Mouse (Mus musculus) ES-E14 (cell line): ENCODE data around the gene Rpl36-ps4. TPM values are rescaled to one million over a fixed set of nuclear protein-coding genes. Genes with fewer than 3 reads are reported as not detected.
A peak's percentile ranks its signal among the peaks of the same experiment; 100 is the strongest.
"Not testable (repeated sequence)": the region's sequence is repeated elsewhere in the genome, so short reads cannot be mapped to it uniquely, and the experiment has no call there.

Experiments
- DNase-seq: peaks from one replicate; pipeline ENCODE4 v3.0.0-alpha.2; 2013; ENCODE audit warnings: low read depth, low spot score
- H3K27ac ChIP-seq: 2 replicates; pipeline ENCODE4 v1.5.1; 2012; ENCODE audit warnings: low read depth, mild to moderate bottlenecking, low read length, moderate library complexity, mixed read lengths; ENCODE audit not compliant: poor library complexity, insufficient read depth, severe bottlenecking
- H3K36me3 ChIP-seq: 2 replicates; pipeline ENCODE4 v1.6.1; 2012; ENCODE audit warnings: mild to moderate bottlenecking, low read length, moderate library complexity, mixed read lengths; ENCODE audit not compliant: control insufficient read depth, poor library complexity, insufficient read depth, severe bottlenecking
- H3K4me1 ChIP-seq, 2 experiments: fragments of 150-350 bp in 1 of 2; sonication (generic) in 1 of 2; 2 replicates each; pipeline ENCODE4 v1.6.1; 2012; ENCODE audit warnings: low read length in 2 of 2, mild to moderate bottlenecking in 1 of 2, mixed read lengths in 1 of 2; ENCODE audit not compliant: control insufficient read depth in 2 of 2, insufficient read depth in 2 of 2, poor library complexity in 1 of 2
- H3K4me3 ChIP-seq, 2 experiments: fragments of 150-350 bp in 1 of 2; sonication (generic) in 1 of 2; 2 replicates each; pipeline ENCODE4 v1.5.1; 2012; ENCODE audit warnings: low read length in 2 of 2, low read depth in 1 of 2, mild to moderate bottlenecking in 1 of 2, mixed read lengths in 1 of 2; ENCODE audit not compliant: insufficient read depth in 1 of 2, poor library complexity in 1 of 2, severe bottlenecking in 1 of 2
- H3K9ac ChIP-seq: 2 replicates; pipeline ENCODE4 v1.6.1; 2012; ENCODE audit warnings: low read depth, mild to moderate bottlenecking, low read length, mixed read lengths; ENCODE audit not compliant: poor library complexity, insufficient read depth, severe bottlenecking
- H3K9me3 ChIP-seq: fragments of 150-350 bp; sonication (generic); 2 replicates; pipeline ENCODE4 v1.6.1; 2012; ENCODE audit warnings: low read depth, mild to moderate bottlenecking, low read length; ENCODE audit not compliant: control insufficient read depth, insufficient read depth
- CHD2 ChIP-seq: IDR thresholded peaks from 2 replicates; pipeline ENCODE4 v1.6.1; 2014; ENCODE audit warnings: mild to moderate bottlenecking, low read depth, low read length, inconsistent platforms
- HCFC1 ChIP-seq: IDR thresholded peaks from 2 replicates; pipeline ENCODE4 v1.6.1; 2012; ENCODE audit warnings: low read length, inconsistent platforms, borderline replicate concordance; ENCODE audit not compliant: insufficient read depth
- MAFK ChIP-seq: IDR thresholded peaks from 2 replicates; pipeline ENCODE4 v1.6.1; 2014; ENCODE audit warnings: mild to moderate bottlenecking, low read depth, low read length, inconsistent platforms; ENCODE audit not compliant: insufficient read depth
- ZC3H11A ChIP-seq: IDR thresholded peaks from 2 replicates; pipeline ENCODE4 v1.6.1; 2012; ENCODE audit warnings: low read depth, mild to moderate bottlenecking, inconsistent platforms, low read length, borderline replicate concordance
- ZNF384 ChIP-seq: IDR thresholded peaks from 2 replicates; pipeline ENCODE4 v1.6.1; 2012; ENCODE audit warnings: low read depth, low read length, inconsistent platforms
- in situ Hi-C, 2 experiments: fragments of 600-800 bp; cut with MboI; formaldehyde crosslinking; loops; one replicate each; pipeline ENCODE4 v1.15.1; 2025; ENCODE audit warnings: low sequenced_read_pairs in 2 of 2, inconsistent platforms in 1 of 2; ENCODE audit not compliant: unreplicated experiment in 2 of 2
- total RNA-seq: library from RNA; depleted of rRNA; stranded (reverse); fragments of 300-350 nt; gene quantifications from 2 replicates; pipeline ENCODE4 v1.2.3, GENCODE M21; 2012

Rpl36-ps4 gene
- total RNA-seq, 1 experiment: not detected

GRCm38 (mm10) chr17:87934736-87935135 is 14.0 kb downstream of the Rpl36-ps4 start:
- Histone ChIP-seq H3K27ac (peak overlapping the region; percentile 70; the same call in 1 of the 2 replicates), H3K36me3 (no peaks in the 10 kb centered on the region), H3K4me3 (peak overlapping the region in 1 of 2 experiments; percentile 40; a peak in 2 of 4 replicates), H3K9ac (no peak overlapping the region), H3K4me1 (peaks cover 8 to 22% of the 10 kb centered on the region in 2 experiments), H3K9me3 (no peaks in the 10 kb centered on the region)
- DNase-seq: no peak
- in situ Hi-C loops: no loop called here
- TF ChIP-seq MAFK (0 out of 2 replicates have a peak, but pooled peaks have one; percentile 38), CHD2 (no peak)

DNA sequence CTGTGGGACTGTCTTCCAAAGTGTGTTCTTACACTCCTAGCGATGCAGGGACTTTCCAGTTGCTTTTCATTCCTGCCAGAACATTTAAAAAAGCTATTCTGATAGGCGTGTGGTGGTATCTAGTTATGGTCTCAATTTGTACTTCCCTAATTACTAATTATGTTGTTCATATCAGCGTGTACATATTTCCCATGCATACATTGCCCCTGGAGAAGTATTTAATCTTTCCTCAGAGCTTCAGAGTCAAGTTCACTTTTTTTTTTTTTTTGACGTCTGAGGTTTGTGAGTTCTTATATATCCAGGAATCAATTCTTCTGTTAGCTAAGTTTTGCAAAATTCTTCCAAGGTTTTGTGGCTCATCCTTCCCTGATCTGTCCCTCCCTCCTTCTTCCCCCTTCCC is 15.4 kb downstream of the Rpl36-ps4 start:
- Histone ChIP-seq H3K4me3 (no peak overlapping the region), H3K36me3 (no peaks in the 10 kb centered on the region), H3K9me3 (no peaks in the 10 kb centered on the region), H3K27ac (no peak overlapping the region), H3K4me1 (peaks cover 8 to 22% of the 10 kb centered on the region in 2 experiments), H3K9ac (no peak overlapping the region)
- no peak for DNase-seq
- in situ Hi-C loops: no loop called here
- TF ChIP-seq HCFC1 (no peak), CHD2 (no peak), ZNF384 (no peak), MAFK (no peak), ZC3H11A (no peak)

GRCm38 (mm10) chr17:87948965-87949584 is 28.3 kb downstream of the Rpl36-ps4 start:
- in situ Hi-C loops: loop anchor here in 1 of 2 experiments (10.0 kb wide), 1 partner anchor 64 kb away; no protein-coding TSS in a partner anchor
- H3K4me3 ChIP-seq: no peak overlapping the region
- peak; percentile 54 for DNase-seq
- no peaks in the 10 kb centered on the region for H3K4me1 ChIP-seq
- no peak overlapping the region for H3K9ac ChIP-seq
- TF ChIP-seq MAFK (no peak), ZC3H11A (peak; percentile 97)
- no peaks in the 10 kb centered on the region for H3K9me3 ChIP-seq
- H3K27ac ChIP-seq: no peak overlapping the region
- H3K36me3 ChIP-seq: no peaks in the 10 kb centered on the region

- H3K9ac ChIP-seq, in situ Hi-C loops, H3K4me1 ChIP-seq, H3K9me3 ChIP-seq, DNase-seq, H3K36me3 ChIP-seq, H3K4me3 ChIP-seq, H3K27ac ChIP-seq: not testable (repeated sequence)
These were observed 33.9 kb downstream of the Rpl36-ps4 start for GRCm38 (mm10) chr17:87954618-87955124.

GRCm38 (mm10) chr17:87957096-87957840 is 36.5 kb downstream of the Rpl36-ps4 start:
- Histone ChIP-seq H3K4me1 (no peaks in the 10 kb centered on the region), H3K36me3 (no peaks in the 10 kb centered on the region), H3K27ac (no peak overlapping the region), H3K9ac (no peak overlapping the region), H3K9me3 (no peaks in the 10 kb centered on the region), H3K4me3 (no peak overlapping the region)
- TF ChIP-seq MAFK: no peak
- no peak for TF ChIP-seq ZNF384
- in situ Hi-C loops: no loop called here
- DNase-seq: no peak
